Comparison of ENCODE assay signal across 24 mouse cellular contexts in genomic region chr2:49160232-49160947, GRCm38 (mm10).
A peak's percentile ranks its signal among the peaks of the same experiment; 100 is the strongest.
DNase-seq lines count a peak whose midpoint lies in the region; ATAC-seq and TF ChIP-seq lines count a peak whose summit lies in the region.
"Had no signal": no experiment of that assay in that cellular context is flagged by ENCODE, and none has a peak within 500 bp of the region (broad histone marks: within the 10 kb centered on the region; RNA-seq: fewer than 3 reads in every experiment).

No protein-coding gene starts in this region.

- no peak for DNase-seq in G1E (ENCODE audit: low spot score)
- peak; percentile 42 for DNase-seq in c-Kit-positive CD71-positive TER-119-negative erythroid progenitor cells, embryonic 14.5 days (ENCODE audit: low read depth)
- peak; percentile 14 for DNase-seq in liver, embryonic 13.5 days
- DNase-seq in thymus, postnatal 36 days = no peak
- no peak for DNase-seq in heart, adult 18-20 months
- DNase-seq in layer of hippocampus, adult 18-20 months (ENCODE audit: low spot score in 2 of 2) = no peak
- DNase-seq: adrenal gland, adult 8-10 months; cerebellum, adult 11 months; cerebellum, adult 9-11 months; gastrocnemius, adult 2 months; kidney, adult 2 months; left cerebral cortex, postnatal 4 days; thymus, postnatal 25 days had no signal

- no peak for TF ChIP-seq CTCF in G1E (IDR thresholded peaks at IDR 0.05; ENCODE audit: low read depth, low read length)

- 34% methylated on average over 5 of the region's 5 CpGs for WGBS in liver, embryonic 13.5 days (ENCODE audit: insufficient replicate concordance)

- no peak overlapping the region for H3K4me3 ChIP-seq in G1E (ENCODE audit: low read depth, low read length)
- no peak overlapping the region for H3K4me3 ChIP-seq in liver, embryonic 13.5 days (replicated peaks)
- H3K4me3 ChIP-seq: forebrain, embryonic 12.5 days; gastrocnemius, adult 2 months; hindbrain, embryonic 15.5 days; limb, embryonic 15.5 days; neural tube, embryonic 15.5 days had no signal

- no peaks in the 10 kb centered on the region for H3K4me1 ChIP-seq in G1E (ENCODE audit: insufficient read depth, low read depth, low read length)
- peaks cover 10% of the 10 kb centered on the region for H3K4me1 ChIP-seq in liver, embryonic 13.5 days (replicated peaks)
- H3K4me1 ChIP-seq: forebrain, embryonic 12.5 days; hindbrain, embryonic 15.5 days; limb, embryonic 15.5 days; neural tube, embryonic 15.5 days had no signal

- peak overlapping the region; percentile 21; the same call in 1 of the 2 replicates for H3K4me2 ChIP-seq in liver, embryonic 13.5 days
- H3K4me2 ChIP-seq: forebrain, embryonic 12.5 days; heart, embryonic 11.5 days; hindbrain, embryonic 15.5 days; limb, embryonic 15.5 days; midbrain, embryonic 11.5 days; neural tube, embryonic 15.5 days had no signal

- peak; percentile 45 for ATAC-seq in G1E (ENCODE audit: extremely low read depth, insufficient number of reproducible peaks, low FRiP score, poor library complexity, severe bottlenecking)
- ATAC-seq in liver, embryonic 13.5 days (ENCODE audit: low read depth) = peak; percentile 93
- peak; percentile 95 for ATAC-seq in megakaryocyte-erythroid progenitor cell, adult 5-6 weeks (replicated peaks; ENCODE audit: low FRiP score, low TSS enrichment, poor library complexity, severe bottlenecking)
- ATAC-seq: activated CD4-positive, CD25-positive, alpha-beta regulatory T cell, adult 4 months; lung, postnatal 0 days had no signal

- H3K9me3 ChIP-seq in G1E (replicated peaks) = no peaks in the 10 kb centered on the region
- no peaks in the 10 kb centered on the region for H3K9me3 ChIP-seq in liver, embryonic 13.5 days (replicated peaks)
- H3K9me3 ChIP-seq: hindbrain, embryonic 15.5 days; limb, embryonic 15.5 days; neural tube, embryonic 15.5 days had no signal

- no peak overlapping the region for H3K27ac ChIP-seq in liver, embryonic 13.5 days
- H3K27ac ChIP-seq: forebrain, embryonic 12.5 days; gastrocnemius, adult 2 months; hindbrain, embryonic 15.5 days; kidney, postnatal 0 days; limb, embryonic 15.5 days; macrophage; neural tube, embryonic 15.5 days had no signal

- peaks cover 9% of the 10 kb centered on the region for H3K36me3 ChIP-seq in G1E (replicated peaks)
- peaks cover 9% of the 10 kb centered on the region; the same call in 1 of the 2 replicates for H3K36me3 ChIP-seq in liver, embryonic 13.5 days

- H3K9ac ChIP-seq in liver, embryonic 13.5 days = no peak overlapping the region
- H3K9ac ChIP-seq: forebrain, embryonic 12.5 days; hindbrain, embryonic 15.5 days; limb, embryonic 15.5 days; neural tube, embryonic 15.5 days had no signal

- no peaks in the 10 kb centered on the region for H3K27me3 ChIP-seq in G1E (ENCODE audit: insufficient read depth, low read length)
- H3K27me3 ChIP-seq in liver, embryonic 13.5 days = no peaks in the 10 kb centered on the region
- H3K27me3 ChIP-seq: forebrain, embryonic 12.5 days; hindbrain, embryonic 15.5 days; limb, embryonic 15.5 days; neural tube, embryonic 15.5 days had no signal

Comparison
In these comparisons a context has a peak if more than half of its experiments do, and no peak if none do; other contexts are left out.
1. ATAC-seq: peak in every context shown above with its lines; median percentile 95 in megakaryocyte-erythroid progenitor cell, adult 5-6 weeks; 93 in liver, embryonic 13.5 days; 45 in G1E.
2. DNase-seq: peak in c-Kit-positive CD71-positive TER-119-negative erythroid progenitor cells, embryonic 14.5 days (single experiment) and liver, embryonic 13.5 days (single experiment); none in G1E (single experiment), thymus, postnatal 36 days (0 of 2), heart, adult 18-20 months (0 of 2) and layer of hippocampus, adult 18-20 months (0 of 2).